Mouse (Mus musculus): ENCODE measurements at regions not wholly inside any gene's neighbourhood (a gene's known extent, or its start where the extent isn't known, plus 50 kb on each side); places are given as distances from the start of the nearest gene placed in this dataset.
A peak's percentile ranks its signal among the peaks of the same experiment; 100 is the strongest.

DNA sequence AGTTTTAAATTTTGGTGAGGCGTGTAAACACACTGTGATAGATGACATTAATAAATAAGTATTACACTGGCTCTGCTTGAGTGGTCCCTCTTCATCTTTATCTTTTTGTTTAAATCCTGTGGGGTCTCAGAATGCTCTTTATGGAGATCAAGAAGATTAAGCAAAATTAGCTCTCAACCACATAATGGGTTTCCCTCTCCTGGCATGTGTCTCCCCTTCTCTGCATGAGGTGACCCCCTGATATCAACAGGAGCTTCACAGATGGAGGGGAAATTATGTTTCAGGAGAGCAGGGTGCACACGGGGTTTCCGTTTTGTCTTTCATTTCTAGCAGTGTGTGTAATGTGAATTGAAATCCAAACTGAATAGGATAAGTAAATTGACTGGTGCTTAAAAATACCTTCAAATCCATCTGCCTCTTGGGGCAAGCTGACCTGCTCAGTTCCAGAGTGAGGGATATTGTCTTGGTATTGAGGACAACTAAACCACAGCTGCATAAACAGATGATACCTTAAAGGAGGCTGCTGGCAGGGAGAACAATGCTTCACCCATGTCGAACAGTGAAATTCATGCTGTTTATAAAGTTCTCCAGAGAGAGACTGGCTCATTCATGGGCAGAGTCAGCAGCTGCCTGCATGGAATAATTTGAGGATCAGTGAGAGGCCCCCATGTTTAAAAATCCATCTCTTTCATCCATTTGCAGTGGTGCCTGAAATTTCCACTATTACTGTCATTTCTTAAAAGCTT, 518.3 kb upstream of the Nr2f1 start:
- no peak for DNase-seq (ENCODE audit: low spot score in 2 of 2)

GRCm38 (mm10) chr13:78717159-78717558, 517.6 kb upstream of the Nr2f1 start:
- no peak for DNase-seq (ENCODE audit: low spot score in 2 of 2)

- no peak for DNase-seq (ENCODE audit: low spot score in 2 of 2)
These were observed 505.1 kb upstream of the Nr2f1 start for GRCm38 (mm10) chr13:78704693-78705092.

DNA sequence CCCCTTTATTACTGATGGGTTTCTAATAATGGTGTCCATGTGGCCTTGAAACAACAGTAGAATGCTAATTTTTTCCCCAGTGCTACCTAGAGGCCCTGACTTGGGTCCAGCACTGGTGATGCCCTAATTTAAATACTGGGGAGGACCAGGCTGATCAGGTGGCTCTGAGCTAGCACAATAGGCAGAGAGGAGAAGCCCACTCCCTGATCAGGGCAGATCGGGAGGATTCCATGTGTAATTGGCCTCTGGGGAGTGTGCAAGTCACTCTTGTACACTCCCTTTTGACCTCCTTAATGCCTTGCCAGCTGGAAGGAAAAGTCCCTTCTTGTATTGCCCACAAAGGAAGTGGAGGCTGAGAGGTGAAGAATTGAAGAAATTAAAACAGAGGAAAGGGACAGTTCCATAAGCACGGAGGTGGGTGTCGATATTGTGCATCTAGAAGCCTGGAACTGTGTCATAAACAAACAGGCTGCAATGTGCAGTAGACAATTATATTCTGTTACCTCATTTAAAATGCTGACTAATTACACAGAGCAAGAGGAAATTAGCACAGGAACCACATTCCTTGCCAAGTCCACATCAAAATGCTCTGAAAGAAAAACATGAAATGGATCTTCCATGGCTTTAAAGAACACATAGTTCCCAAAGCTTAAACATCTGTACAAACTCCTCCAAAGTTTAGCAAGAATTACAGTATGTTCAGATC, 498.4 kb upstream of the Nr2f1 start:
- DNase-seq (ENCODE audit: low spot score in 2 of 2), result peak in 1 of 2 experiments; percentile 7

DNA sequence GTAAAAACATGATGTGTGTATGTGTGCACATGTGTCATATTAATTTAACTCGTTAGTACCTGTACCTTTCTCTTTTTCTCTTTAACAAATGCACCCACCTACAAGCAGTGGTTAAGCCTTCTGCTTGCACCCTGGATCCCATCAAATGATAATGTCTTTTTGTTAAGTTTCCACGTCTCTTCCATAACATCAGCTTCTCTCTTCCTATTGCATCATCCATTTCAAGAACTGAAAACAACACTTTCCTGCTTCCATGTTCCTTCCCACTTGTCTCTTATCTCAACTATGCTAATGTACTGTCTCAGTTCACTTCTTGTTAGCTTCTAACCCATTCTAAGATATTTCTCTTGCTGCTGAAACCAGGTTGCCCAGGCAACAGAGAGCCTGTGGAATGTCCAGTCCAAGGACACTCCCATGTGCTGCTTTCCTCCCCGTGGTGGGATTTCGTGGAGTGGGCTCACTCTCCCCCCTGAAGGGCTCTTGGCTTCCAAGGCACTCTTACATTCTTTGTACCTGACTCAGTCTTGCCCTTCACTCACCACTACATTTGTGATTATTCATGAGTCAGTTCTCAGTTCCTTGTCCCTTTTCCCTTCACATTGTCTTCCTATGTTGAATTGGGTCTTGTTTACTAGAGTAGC, 479.8 kb upstream of the Nr2f1 start:
- no peak for DNase-seq (ENCODE audit: low spot score in 2 of 2)

DNA sequence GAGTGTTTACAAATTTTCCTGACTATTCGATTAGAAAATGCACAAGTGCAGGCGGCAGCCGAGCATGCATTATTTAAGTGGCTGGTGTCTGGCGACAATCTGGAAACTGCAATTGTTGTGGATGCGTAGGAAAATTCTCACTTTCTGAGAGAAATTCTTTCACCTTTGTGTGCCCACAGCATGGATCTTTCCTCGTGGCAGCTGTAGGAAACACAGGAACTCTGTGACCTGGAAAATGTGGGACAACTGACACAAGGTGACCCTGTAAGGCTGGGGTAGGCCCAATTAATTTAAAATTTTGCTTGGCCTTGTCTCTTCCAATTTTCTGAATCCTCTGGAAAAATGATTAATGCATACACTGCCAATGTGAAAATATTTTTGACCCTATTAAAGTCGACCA, 478.7 kb upstream of the Nr2f1 start:
- DNase-seq (ENCODE audit: low spot score in 2 of 2), result no peak

GRCm38 (mm10) chr13:78658285-78658684, 458.7 kb upstream of the Nr2f1 start:
- peak; percentile 42 to 44 for DNase-seq (ENCODE audit: low spot score in 2 of 2)

DNA sequence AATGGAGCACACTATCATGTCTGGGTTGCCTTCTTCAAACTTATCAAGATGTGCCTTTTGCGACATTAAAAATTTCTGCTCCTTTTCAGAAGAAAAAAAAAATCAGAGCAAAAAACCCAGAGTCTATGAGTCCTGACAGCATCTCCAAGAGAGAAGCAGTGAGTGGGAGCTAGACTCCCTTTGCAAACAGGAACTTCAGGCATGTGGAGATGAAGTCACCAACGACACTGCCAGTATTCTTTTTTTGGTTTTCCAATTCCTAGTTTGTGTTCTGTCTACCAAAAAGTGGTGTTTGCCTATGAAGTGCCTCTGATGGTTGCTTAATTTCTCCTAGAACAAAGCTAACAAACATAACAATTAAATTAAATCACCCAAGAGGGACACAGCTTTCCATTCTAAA, 457.2 kb upstream of the Nr2f1 start:
- peak in 1 of 2 experiments; percentile 22 for DNase-seq (ENCODE audit: low spot score in 2 of 2)

DNA sequence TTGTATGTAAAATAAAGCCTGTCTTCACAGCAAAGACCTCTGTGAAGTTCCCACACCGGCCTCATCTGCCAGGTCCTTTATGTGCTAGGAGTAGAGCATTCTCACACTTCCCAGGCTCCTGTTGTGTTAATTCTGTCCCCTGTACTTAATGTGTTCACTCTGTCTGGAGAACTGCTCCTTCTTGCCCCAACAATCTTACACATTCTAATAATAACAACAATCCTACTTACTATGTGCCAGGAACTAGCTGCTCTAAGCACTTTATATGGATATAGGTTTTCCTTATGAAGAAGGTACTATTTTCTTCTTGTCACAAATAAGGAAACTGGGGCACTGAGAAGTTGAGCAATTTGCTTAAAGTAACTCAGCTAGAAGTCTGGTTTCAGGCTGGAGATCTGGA, 456.6 kb upstream of the Nr2f1 start:
- DNase-seq (ENCODE audit: low spot score in 2 of 2), result peak; percentile 14 to 26

DNA sequence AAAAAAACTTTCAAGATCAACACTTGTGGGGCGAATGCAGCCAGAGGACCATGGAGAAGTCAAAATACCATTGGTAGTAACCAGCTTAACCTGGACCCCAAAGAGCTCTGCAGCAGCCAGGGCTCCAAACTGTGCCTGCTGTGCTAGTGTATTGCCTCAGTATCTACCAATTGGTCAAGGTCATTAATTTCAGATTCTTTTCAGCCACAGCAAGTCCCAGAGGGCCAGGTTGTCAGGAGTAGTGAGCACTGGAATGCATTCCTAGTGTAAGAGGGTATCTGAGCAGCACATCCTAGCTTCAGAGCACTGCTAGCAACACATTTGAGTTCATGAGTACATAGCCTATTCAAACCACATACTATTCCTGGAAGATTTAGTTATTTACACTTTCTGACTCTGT, 451.3 kb upstream of the Nr2f1 start:
- DNase-seq (ENCODE audit: low spot score in 2 of 2), result no peak

GRCm38 (mm10) chr13:78644556-78644955, 445.0 kb upstream of the Nr2f1 start:
- DNase-seq (ENCODE audit: low spot score in 2 of 2), result no peak

GRCm38 (mm10) chr13:78643023-78643422, 443.5 kb upstream of the Nr2f1 start:
- DNase-seq (ENCODE audit: low spot score in 2 of 2), result no peak

GRCm38 (mm10) chr13:78642443-78642729, 442.8 kb upstream of the Nr2f1 start:
- no peak for DNase-seq (ENCODE audit: low spot score in 2 of 2)

- no peak for DNase-seq (ENCODE audit: low spot score in 2 of 2)
These were observed 442.3 kb upstream of the Nr2f1 start for GRCm38 (mm10) chr13:78641687-78642442.

DNA sequence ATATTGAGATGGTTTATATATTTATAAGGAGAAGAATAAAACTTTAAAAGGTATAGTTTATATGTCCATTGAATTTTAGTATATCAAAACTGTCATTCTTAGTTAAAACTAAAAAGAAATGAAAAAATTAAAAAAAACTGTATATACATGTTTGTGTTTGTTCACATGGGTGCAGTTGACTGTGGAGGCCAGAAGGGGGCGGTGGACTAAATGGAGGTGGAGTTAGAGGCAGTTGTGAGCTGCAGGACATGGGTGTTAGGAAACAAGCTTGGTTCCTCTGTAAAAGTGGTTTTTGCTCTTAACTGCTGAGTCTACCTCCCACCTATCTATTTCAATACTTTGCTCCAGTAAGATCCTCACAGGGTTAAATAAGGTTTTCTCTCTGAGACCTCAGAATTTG, 440.8 kb upstream of the Nr2f1 start:
- no peak for DNase-seq (ENCODE audit: low spot score in 2 of 2)

- no peak for DNase-seq (ENCODE audit: low spot score in 2 of 2)
These were observed 438.9 kb upstream of the Nr2f1 start for GRCm38 (mm10) chr13:78638462-78638861.

GRCm38 (mm10) chr13:78631609-78632008, 432.1 kb upstream of the Nr2f1 start:
- no peak for DNase-seq (ENCODE audit: low spot score in 2 of 2)

DNA sequence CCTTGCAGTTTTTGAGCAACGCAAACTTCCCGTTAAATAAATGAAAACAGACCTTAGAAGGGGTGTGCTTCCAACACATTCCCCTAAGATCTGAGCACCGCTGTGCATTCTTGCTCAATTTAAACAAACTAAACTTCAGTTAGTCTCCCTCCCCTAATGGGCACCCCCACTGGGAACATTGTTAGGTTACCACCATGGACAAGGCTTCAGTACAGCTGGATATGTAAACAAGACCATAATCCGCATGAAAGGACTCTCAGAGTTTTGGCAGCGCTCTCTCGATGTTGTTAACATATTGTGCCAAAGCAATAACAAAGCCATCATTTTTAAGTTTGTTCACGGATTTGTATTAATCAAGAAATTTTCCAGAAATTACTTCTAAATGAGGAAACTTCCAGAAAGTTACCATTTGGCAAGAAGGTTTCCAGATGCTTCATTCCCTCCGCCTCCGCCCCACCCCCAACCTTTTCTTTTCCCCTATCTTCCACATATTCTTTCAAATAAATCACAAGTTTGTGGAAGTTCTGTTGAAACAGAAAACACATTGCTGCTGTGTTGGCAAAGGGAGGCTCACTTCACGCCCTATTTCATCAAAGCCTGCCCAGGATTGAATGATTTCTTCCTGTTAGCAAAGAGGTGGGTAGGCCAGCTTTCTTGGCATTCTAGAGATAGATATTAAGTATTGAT, 429.6 kb upstream of the Nr2f1 start:
- DNase-seq (ENCODE audit: low spot score in 2 of 2), result no peak

- DNase-seq (ENCODE audit: low spot score in 2 of 2), result no peak
These were observed 424.1 kb upstream of the Nr2f1 start for GRCm38 (mm10) chr13:78623652-78624051.

DNA sequence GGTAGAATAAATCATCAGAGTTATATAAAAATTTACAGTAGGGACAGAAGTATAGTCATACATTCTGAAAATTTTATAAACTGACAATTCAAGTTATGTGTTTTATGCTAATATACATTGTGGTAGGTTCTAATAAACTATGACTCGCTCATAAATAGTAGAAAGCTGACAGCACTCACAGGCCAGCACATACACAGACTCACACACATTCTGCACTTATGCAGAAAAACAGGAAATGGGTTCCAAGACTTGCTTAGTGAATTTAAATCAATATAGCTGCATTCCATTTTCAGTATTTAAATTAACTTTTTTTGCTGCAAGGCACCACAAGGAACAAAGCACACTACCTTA, 403.3 kb upstream of the Nr2f1 start:
- no peak for DNase-seq (ENCODE audit: low spot score in 2 of 2)

DNA sequence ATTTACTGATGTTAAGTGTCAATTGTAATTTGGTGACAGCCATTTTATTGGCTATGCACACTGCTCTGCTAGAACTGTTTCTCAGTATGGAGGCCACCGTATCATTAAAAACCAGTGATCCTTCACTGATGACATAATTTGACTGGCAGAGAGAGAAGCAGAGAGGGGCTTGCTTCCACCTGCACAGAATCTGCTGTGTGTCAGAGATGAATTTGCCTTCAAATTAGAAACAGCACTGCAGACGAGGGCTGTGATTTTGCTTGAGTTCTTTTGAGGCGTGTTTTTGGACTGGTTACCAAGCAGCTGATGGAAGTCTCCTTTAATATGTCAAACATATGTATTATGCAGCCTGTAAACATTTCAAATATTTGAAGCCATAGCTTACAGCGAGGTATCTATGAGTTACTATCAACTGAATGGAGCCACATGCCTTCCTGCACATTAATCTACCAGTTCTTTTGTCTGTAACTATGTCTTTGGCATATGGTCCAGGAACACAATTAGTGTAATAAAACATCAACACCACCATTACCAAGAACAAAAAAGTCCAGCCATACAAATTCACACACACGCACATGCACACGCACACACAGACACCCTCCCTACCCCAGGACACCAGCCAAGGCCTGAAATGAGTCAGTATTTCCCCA, 402.8 kb upstream of the Nr2f1 start:
- no peak for DNase-seq (ENCODE audit: low spot score in 2 of 2)
